Mouse (Mus musculus): ENCODE measurements around the gene Arfgap3. TPM values are rescaled to one million over a fixed set of nuclear protein-coding genes. Genes with fewer than 3 reads are reported as not detected.

Arfgap3 gene
- polyA plus RNA-seq, 1 experiment from 2014 or later: 45.6 TPM

DNA sequence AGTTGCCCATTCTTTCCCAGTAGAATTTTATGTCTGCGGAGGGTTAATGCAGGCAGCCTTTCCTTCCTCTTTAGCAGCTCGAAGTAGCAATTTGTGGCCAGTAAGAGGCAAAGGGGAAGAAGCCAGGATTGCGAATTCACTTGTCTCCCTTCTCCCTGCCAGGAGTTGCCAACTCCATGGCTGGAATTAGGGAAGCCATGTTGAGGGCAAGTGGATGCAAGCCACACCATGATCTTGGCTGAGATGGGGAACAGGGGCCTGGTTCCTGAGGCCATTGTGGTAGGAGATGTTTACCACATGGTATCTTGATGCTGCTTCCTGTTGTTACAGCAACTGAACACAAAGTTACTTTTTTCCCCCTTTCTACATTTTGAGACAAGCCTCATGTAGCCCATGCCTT is 55.1 kb downstream of the Arfgap3 start:
- 83% methylated on average over 3 of the region's 3 CpGs for WGBS
- no peak for ATAC-seq
- no peaks in the 10 kb centered on the region for H3K27me3 ChIP-seq (ENCODE audit: control insufficient read depth, insufficient read depth, low read depth, low read length)

GRCm38 (mm10) chr15:83293706-83294645 is 56.1 kb downstream of the Arfgap3 start:
- no peaks in the 10 kb centered on the region for H3K36me3 ChIP-seq (ENCODE audit: control insufficient read depth, insufficient read depth, low read length)
- H3K4me3 ChIP-seq (ENCODE audit: low read depth, low read length): no peak overlapping the region
- no peak overlapping the region for H3K9ac ChIP-seq (ENCODE audit: low read depth, low read length)
- no peaks in the 10 kb centered on the region for H3K27me3 ChIP-seq (ENCODE audit: control insufficient read depth, insufficient read depth, low read depth, low read length)
- WGBS: 88% methylated on average over 8 of the region's 8 CpGs
- peaks cover 2% of the 10 kb centered on the region; the same call in 1 of the 2 replicates for H3K4me1 ChIP-seq (ENCODE audit: control insufficient read depth, insufficient read depth, low read length)
- H3K27ac ChIP-seq (ENCODE audit: low read length): no peak overlapping the region
- no peaks in the 10 kb centered on the region for H3K9me3 ChIP-seq (replicated peaks; ENCODE audit: control insufficient read depth, low read length, poor library complexity, severe bottlenecking)
- H3K4me2 ChIP-seq (ENCODE audit: low read length): no peak overlapping the region
- no peak for ATAC-seq

More for the DNA sequence above, 55.1 kb downstream of the Arfgap3 start:
- Histone ChIP-seq H3K4me3 (ENCODE audit: low read depth, low read length) (no peak overlapping the region), H3K9ac (ENCODE audit: low read depth, low read length) (no peak overlapping the region), H3K36me3 (ENCODE audit: control insufficient read depth, insufficient read depth, low read length) (peaks cover 1% of the 10 kb centered on the region; the same call in 1 of the 2 replicates), H3K4me1 (ENCODE audit: control insufficient read depth, insufficient read depth, low read length) (peaks cover 2% of the 10 kb centered on the region; the same call in 1 of the 2 replicates), H3K4me2 (ENCODE audit: low read length) (no peak overlapping the region), H3K9me3 (replicated peaks; ENCODE audit: control insufficient read depth, low read length, poor library complexity, severe bottlenecking) (no peaks in the 10 kb centered on the region), H3K27ac (ENCODE audit: low read length) (no peak overlapping the region)

DNA sequence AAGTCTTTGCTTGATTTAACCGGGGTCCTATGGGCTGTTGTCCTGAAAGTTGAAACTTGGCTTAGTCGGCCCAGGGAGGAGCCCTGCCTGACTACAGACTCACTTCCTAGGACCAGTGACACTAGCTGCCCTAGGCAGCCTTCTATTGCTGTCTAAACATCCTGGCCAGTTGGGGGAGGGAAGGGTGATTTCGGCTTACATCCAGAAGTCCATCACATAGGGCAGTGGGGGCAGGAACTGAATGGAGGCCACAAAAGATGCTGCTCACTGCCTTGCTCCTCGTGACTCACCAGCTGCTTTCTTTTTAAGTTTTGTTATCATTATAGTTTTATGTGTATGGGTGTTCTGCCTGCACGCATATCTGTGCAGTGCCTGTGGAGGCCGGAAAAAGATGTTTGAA is 56.9 kb downstream of the Arfgap3 start:
- Histone ChIP-seq H3K4me1 (ENCODE audit: control insufficient read depth, insufficient read depth, low read length) (peaks cover 2% of the 10 kb centered on the region; the same call in 1 of the 2 replicates), H3K36me3 (ENCODE audit: control insufficient read depth, insufficient read depth, low read length) (no peaks in the 10 kb centered on the region), H3K9me3 (replicated peaks; ENCODE audit: control insufficient read depth, low read length, poor library complexity, severe bottlenecking) (no peaks in the 10 kb centered on the region), H3K4me2 (ENCODE audit: low read length) (no peak overlapping the region), H3K27me3 (ENCODE audit: control insufficient read depth, insufficient read depth, low read depth, low read length) (no peaks in the 10 kb centered on the region), H3K27ac (ENCODE audit: low read length) (no peak overlapping the region), H3K4me3 (ENCODE audit: low read depth, low read length) (no peak overlapping the region), H3K9ac (ENCODE audit: low read depth, low read length) (no peak overlapping the region)
- 88% methylated on average over 6 of the region's 6 CpGs for WGBS
- no peak for ATAC-seq

GRCm38 (mm10) chr15:83292261-83293056 is 57.6 kb downstream of the Arfgap3 start:
- H3K27ac ChIP-seq (ENCODE audit: low read length): no peak overlapping the region
- H3K9me3 ChIP-seq (replicated peaks; ENCODE audit: control insufficient read depth, low read length, poor library complexity, severe bottlenecking): no peaks in the 10 kb centered on the region
- no peaks in the 10 kb centered on the region for H3K27me3 ChIP-seq (ENCODE audit: control insufficient read depth, insufficient read depth, low read depth, low read length)
- ATAC-seq: no peak
- H3K4me1 ChIP-seq (ENCODE audit: control insufficient read depth, insufficient read depth, low read length): peaks cover 2% of the 10 kb centered on the region; the same call in 1 of the 2 replicates
- H3K4me2 ChIP-seq (ENCODE audit: low read length): no peak overlapping the region
- WGBS: 86% methylated on average over 13 of the region's 13 CpGs
- no peak overlapping the region for H3K4me3 ChIP-seq (ENCODE audit: low read depth, low read length)
- no peaks in the 10 kb centered on the region for H3K36me3 ChIP-seq (ENCODE audit: control insufficient read depth, insufficient read depth, low read length)
- H3K9ac ChIP-seq (ENCODE audit: low read depth, low read length): no peak overlapping the region

GRCm38 (mm10) chr15:83290899-83291298 is 59.1 kb downstream of the Arfgap3 start:
- H3K27ac ChIP-seq (ENCODE audit: low read length): no peak overlapping the region
- no peaks in the 10 kb centered on the region for H3K36me3 ChIP-seq (ENCODE audit: control insufficient read depth, insufficient read depth, low read length)
- H3K9ac ChIP-seq (ENCODE audit: low read depth, low read length): no peak overlapping the region
- no peak for ATAC-seq
- H3K4me2 ChIP-seq (ENCODE audit: low read length): no peak overlapping the region
- no peaks in the 10 kb centered on the region for H3K4me1 ChIP-seq (ENCODE audit: control insufficient read depth, insufficient read depth, low read length)
- no peak overlapping the region for H3K4me3 ChIP-seq (ENCODE audit: low read depth, low read length)
- 0 out of 2 replicates have a peak, but pooled peaks cover 4% of the 10 kb centered on the region for H3K9me3 ChIP-seq (replicated peaks; ENCODE audit: control insufficient read depth, low read length, poor library complexity, severe bottlenecking)
- 73% methylated on average over 2 of the region's 2 CpGs for WGBS
- no peaks in the 10 kb centered on the region for H3K27me3 ChIP-seq (ENCODE audit: control insufficient read depth, insufficient read depth, low read depth, low read length)

DNA sequence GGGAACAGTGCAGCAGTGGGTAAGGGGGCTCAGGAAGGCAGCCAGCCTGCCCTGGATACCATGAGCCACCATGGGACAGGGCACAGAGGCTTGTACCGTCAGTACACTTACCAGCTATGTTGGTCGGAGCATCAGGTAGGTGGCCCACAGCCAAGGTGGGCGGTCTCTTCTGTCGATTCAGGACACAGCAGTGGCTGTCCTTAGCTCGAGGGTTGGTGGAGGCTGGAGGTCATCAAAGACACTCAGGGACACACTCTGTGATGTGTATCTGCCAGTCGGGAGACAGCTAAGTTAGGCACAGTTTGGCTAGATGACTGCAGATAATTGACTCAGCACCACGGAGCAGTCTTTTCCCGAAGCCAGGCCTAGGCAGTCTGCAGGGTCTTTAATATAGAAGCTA is 65.2 kb downstream of the Arfgap3 start:
- Histone ChIP-seq H3K4me3 (ENCODE audit: low read depth, low read length) (no peak overlapping the region), H3K9me3 (replicated peaks; ENCODE audit: control insufficient read depth, low read length, poor library complexity, severe bottlenecking) (0 out of 2 replicates have a peak, but pooled peaks cover 4% of the 10 kb centered on the region), H3K36me3 (ENCODE audit: control insufficient read depth, insufficient read depth, low read length) (no peaks in the 10 kb centered on the region), H3K9ac (ENCODE audit: low read depth, low read length) (no peak overlapping the region), H3K27ac (ENCODE audit: low read length) (no peak overlapping the region), H3K4me2 (ENCODE audit: low read length) (no peak overlapping the region), H3K27me3 (ENCODE audit: control insufficient read depth, insufficient read depth, low read depth, low read length) (no peaks in the 10 kb centered on the region), H3K4me1 (ENCODE audit: control insufficient read depth, insufficient read depth, low read length) (no peaks in the 10 kb centered on the region)
- 83% methylated on average over 8 of the region's 8 CpGs for WGBS
- ATAC-seq: no peak

GRCm38 (mm10) chr15:83282397-83282796 is 67.7 kb downstream of the Arfgap3 start:
- H3K27ac ChIP-seq (ENCODE audit: low read length): no peak overlapping the region
- no peak overlapping the region for H3K9ac ChIP-seq (ENCODE audit: low read depth, low read length)
- H3K27me3 ChIP-seq (ENCODE audit: control insufficient read depth, insufficient read depth, low read depth, low read length): no peaks in the 10 kb centered on the region
- H3K4me3 ChIP-seq (ENCODE audit: low read depth, low read length): no peak overlapping the region
- no peak overlapping the region for H3K4me2 ChIP-seq (ENCODE audit: low read length)
- H3K9me3 ChIP-seq (replicated peaks; ENCODE audit: control insufficient read depth, low read length, poor library complexity, severe bottlenecking): 0 out of 2 replicates have a peak, but pooled peaks cover 4% of the 10 kb centered on the region
- WGBS: 75% methylated on average over 5 of the region's 5 CpGs
- no peaks in the 10 kb centered on the region for H3K4me1 ChIP-seq (ENCODE audit: control insufficient read depth, insufficient read depth, low read length)
- ATAC-seq: no peak
- H3K36me3 ChIP-seq (ENCODE audit: control insufficient read depth, insufficient read depth, low read length): no peaks in the 10 kb centered on the region

DNA sequence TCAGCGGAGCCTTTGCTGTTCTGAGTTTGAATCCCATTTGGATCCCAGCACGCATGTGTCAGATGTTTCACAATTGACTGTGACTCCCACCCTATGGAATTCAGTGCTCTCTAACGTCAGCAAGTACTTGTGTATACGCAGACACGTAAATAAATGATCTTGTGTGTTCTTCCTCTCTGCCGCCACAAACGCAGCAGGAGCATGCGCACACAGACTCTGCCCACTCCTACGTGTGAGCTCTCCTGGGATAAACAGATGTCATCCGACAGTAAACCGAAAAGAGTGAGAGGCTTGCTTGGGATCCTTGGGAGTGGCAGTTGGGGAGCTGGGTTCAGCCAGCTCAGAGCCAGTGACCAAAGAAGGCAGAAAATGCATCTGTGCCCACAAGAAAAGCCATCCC is 68.7 kb downstream of the Arfgap3 start:
- Histone ChIP-seq H3K36me3 (ENCODE audit: control insufficient read depth, insufficient read depth, low read length) (no peaks in the 10 kb centered on the region), H3K27me3 (ENCODE audit: control insufficient read depth, insufficient read depth, low read depth, low read length) (no peaks in the 10 kb centered on the region), H3K4me3 (ENCODE audit: low read depth, low read length) (no peak overlapping the region), H3K4me2 (ENCODE audit: low read length) (no peak overlapping the region), H3K9ac (ENCODE audit: low read depth, low read length) (no peak overlapping the region), H3K9me3 (replicated peaks; ENCODE audit: control insufficient read depth, low read length, poor library complexity, severe bottlenecking) (no peaks in the 10 kb centered on the region), H3K27ac (ENCODE audit: low read length) (no peak overlapping the region), H3K4me1 (ENCODE audit: control insufficient read depth, insufficient read depth, low read length) (no peaks in the 10 kb centered on the region)
- no peak for ATAC-seq
- WGBS: 80% methylated on average over 11 of the region's 11 CpGs
